Mouse (Mus musculus) kidney, postnatal 10 days (tissue): Measurements from ENCODE around the gene Nkg7.

Experiments
- DNase-seq: peaks from one replicate; pipeline ENCODE4 v3.0.0; 2021; ENCODE audit warnings: mixed read lengths

The Nkg7 gene

GRCm38 (mm10) chr7:43448246-43448645, 11.4 kb downstream of the Nkg7 start:
- DNase-seq: peak; percentile 31

- DNase-seq: no peak
These were observed 12.9 kb downstream of the Nkg7 start for GRCm38 (mm10) chr7:43449811-43450210.

- no peak for DNase-seq
These were observed 14.9 kb downstream of the Nkg7 start for GRCm38 (mm10) chr7:43451726-43452125.

- peak; percentile 40 for DNase-seq
These were observed 15.7 kb downstream of the Nkg7 start for GRCm38 (mm10) chr7:43452609-43453008.

- peak; percentile 55 for DNase-seq
These were observed 16.9 kb downstream of the Nkg7 start for GRCm38 (mm10) chr7:43453599-43454355.

GRCm38 (mm10) chr7:43454371-43454770, 17.5 kb downstream of the Nkg7 start:
- DNase-seq: no peak

- no peak for DNase-seq
These were observed 26.0 kb downstream of the Nkg7 start, which contains the start of gene Vsig10l for GRCm38 (mm10) chr7:43462851-43463250. Gene Vsig10l, plus strand, starts transcription at chr7:43463151.

GRCm38 (mm10) chr7:43463976-43464375, 27.1 kb downstream of the Nkg7 start:
- no peak for DNase-seq

GRCm38 (mm10) chr7:43464864-43465343, 28.0 kb downstream of the Nkg7 start:
- DNase-seq: peak; percentile 41

GRCm38 (mm10) chr7:43465344-43466098, 28.6 kb downstream of the Nkg7 start:
- DNase-seq: peak; percentile 95

- peak; percentile 92 for DNase-seq
These were observed 29.3 kb downstream of the Nkg7 start for GRCm38 (mm10) chr7:43466099-43466694.

- DNase-seq: peak; percentile 51
These were observed 33.5 kb downstream of the Nkg7 start for GRCm38 (mm10) chr7:43470373-43470772.

GRCm38 (mm10) chr7:43475706-43476105, 38.8 kb downstream of the Nkg7 start:
- peak; percentile 40 for DNase-seq

- no peak for DNase-seq
These were observed 39.5 kb downstream of the Nkg7 start for GRCm38 (mm10) chr7:43476376-43476775.

- no peak for DNase-seq
These were observed 44.3 kb downstream of the Nkg7 start for GRCm38 (mm10) chr7:43481191-43481590.

GRCm38 (mm10) chr7:43482090-43482716, 45.3 kb downstream of the Nkg7 start:
- DNase-seq: peak; percentile 70

GRCm38 (mm10) chr7:43483236-43483635, 46.4 kb downstream of the Nkg7 start:
- peak; percentile 69 for DNase-seq
